Mouse (Mus musculus): ENCODE data around the gene Rps2. TPM values are rescaled to one million over a fixed set of nuclear protein-coding genes. Genes with fewer than 3 reads are reported as not detected.
"Not testable (repeated sequence)": the region's sequence is repeated elsewhere in the genome, so short reads cannot be mapped to it uniquely, and the experiment has no call there.

The Rps2 gene
- total RNA-seq (2014; fragmentation: Nextera tagmentation) (4,639 and 4,919 TPM in 2 replicates), total RNA-seq (2017) (1,990 and 2,495 TPM in 2 replicates)

- no peak for ATAC-seq (replicated peaks; ENCODE audit: poor library complexity, severe bottlenecking)
Observed at GRCm38 (mm10) chr17:24717943-24718342, at the start of gene Rps2, which contains the start of gene Rnf151. Rps2 (plus strand) TSS chr17:24718116. Rnf151 (minus strand) TSS chr17:24718063.

GRCm38 (mm10) chr17:24669214-24669544 is 48.7 kb upstream of the Rps2 start:
- not testable (repeated sequence) for ATAC-seq (replicated peaks; ENCODE audit: poor library complexity, severe bottlenecking)

DNA sequence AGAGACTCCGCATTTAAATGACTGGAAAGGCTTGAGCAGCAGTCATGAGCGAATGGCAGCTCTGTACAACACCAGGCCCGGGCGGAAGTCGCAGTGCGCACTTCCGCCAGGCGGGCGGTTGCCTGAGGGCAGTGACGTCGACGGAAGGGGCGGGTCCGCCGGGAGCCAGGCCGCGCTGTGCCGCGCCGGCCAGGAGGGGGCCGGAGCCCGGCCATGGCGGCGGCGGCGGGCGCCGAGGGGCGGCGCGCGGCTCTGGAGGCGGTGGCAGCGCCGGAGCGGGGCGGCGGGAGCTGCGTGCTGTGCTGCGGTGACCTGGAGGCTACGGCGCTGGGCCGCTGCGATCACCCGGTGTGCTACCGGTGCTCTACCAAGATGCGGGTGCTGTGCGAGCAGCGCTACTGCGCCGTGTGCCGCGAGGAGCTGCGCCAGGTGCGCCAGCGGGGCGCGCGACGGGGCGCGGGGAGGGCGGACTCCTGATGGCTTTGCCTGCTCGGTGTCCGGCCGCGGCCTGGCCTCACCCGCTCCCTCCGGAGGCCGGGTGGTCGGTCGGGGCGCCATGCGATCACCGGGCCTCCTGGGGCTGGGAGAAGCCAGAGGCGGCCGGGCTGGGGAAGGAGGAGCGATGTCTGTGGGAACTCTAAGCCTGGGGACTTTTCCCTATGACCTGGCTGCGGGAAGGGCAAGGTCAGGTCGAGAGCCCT is 48.2 kb upstream of the Rps2 start, which contains the start of gene Zfp598:
Zfp598 (plus strand) TSS at position 143 of the 701 bp plus-strand sequence.
- ATAC-seq (replicated peaks; ENCODE audit: poor library complexity, severe bottlenecking) = peak; percentile 90

GRCm38 (mm10) chr17:24670246-24670844 is 47.6 kb upstream of the Rps2 start:
- no peak for ATAC-seq (replicated peaks; ENCODE audit: poor library complexity, severe bottlenecking)

GRCm38 (mm10) chr17:24671346-24671745 is 46.6 kb upstream of the Rps2 start:
- no peak for ATAC-seq (replicated peaks; ENCODE audit: poor library complexity, severe bottlenecking)

DNA sequence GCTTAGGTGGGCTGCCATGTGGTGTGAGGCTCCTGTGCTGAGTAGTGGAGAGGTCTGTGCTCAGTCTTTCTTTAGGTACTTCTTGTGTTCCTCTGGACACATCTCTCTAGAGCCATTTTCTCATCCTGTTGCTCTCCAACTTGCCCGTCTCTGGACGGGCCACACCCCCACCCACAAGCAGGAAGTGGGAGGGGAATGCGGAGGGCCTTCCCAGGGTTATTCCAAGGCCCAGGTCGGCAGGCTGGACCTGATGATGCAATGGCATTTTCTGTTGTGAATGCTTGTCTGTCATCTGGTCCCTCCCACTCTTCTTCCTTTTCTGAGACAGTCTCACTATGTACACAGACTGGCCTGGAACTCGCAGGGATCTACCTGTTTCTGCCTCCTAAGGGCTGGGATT is 45.8 kb upstream of the Rps2 start:
- peak; percentile 41 for ATAC-seq (replicated peaks; ENCODE audit: poor library complexity, severe bottlenecking)

DNA sequence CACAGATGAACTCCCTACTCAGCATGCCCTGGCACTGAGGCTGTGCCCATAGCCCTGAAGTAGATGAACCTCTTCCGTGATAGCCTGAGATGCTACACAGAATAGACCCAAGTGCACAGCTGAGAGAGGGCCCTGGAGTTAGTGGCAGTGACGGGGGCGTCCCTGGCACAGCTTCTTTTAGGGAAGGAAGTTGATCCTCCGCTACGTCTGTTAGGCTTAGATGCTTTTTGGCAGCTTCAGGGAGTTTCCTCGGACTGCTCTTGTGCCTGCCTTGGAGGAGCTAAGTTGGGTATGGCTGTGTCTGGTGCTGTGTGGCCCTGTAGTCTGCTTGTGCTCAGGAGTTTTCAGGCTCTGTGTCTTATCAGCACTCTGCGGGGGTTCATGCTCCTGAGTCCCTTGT is 43.6 kb upstream of the Rps2 start:
- ATAC-seq (replicated peaks; ENCODE audit: poor library complexity, severe bottlenecking) = 0 out of 2 replicates have a peak, but pooled peaks have one; percentile 12

GRCm38 (mm10) chr17:24676187-24676586 is 41.7 kb upstream of the Rps2 start:
- peak; percentile 52 for ATAC-seq (replicated peaks; ENCODE audit: poor library complexity, severe bottlenecking)

DNA sequence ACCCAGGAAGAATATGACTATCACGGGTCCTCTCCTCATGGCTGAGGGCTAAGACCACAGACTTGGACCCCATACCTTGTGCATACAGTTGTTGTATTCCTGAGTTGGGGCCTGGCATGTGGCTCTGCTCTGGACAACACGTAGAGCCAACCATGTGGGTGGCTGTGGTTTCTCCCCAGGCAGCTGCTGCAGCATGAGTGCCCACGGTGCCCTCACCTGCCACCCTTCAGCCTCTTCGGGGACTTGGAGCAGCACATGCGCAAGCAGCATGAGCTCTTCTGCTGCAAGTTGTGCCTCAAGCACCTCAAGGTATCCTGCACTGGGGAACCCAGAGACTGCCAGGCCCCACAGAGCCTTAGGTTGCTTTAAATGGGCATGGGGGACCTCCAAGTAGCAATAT is 41.0 kb upstream of the Rps2 start:
- no peak for ATAC-seq (replicated peaks; ENCODE audit: poor library complexity, severe bottlenecking)

DNA sequence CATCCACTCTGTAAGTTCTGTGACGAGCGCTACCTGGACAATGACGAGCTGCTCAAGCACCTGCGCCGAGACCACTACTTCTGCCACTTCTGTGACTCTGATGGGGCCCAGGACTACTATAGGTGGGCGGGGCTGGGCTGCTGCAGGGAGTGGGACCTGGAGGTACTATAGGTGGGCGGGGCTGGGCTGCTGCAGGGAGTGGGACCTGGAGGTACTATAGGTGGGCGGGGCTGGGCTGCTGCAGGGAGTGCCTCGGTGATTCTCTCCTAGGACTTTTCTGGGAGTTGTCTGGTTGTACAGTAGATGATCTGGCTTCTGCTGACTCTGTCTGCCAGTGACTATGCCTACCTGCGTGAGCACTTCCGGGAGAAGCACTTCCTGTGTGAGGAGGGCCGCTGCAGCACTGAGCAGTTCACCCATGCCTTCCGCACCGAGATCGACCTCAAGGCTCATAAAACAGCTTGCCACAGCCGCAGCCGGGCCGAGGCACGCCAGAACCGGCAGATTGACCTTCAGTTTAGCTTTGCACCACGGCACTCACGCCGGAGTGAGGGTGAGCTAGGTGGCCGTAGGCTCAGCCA is 40.3 kb upstream of the Rps2 start:
- ATAC-seq (replicated peaks; ENCODE audit: poor library complexity, severe bottlenecking) = no peak

GRCm38 (mm10) chr17:24686514-24686913 is 31.4 kb upstream of the Rps2 start:
- ATAC-seq (replicated peaks; ENCODE audit: poor library complexity, severe bottlenecking) = peak; percentile 67

- peak; percentile 73 for ATAC-seq (replicated peaks; ENCODE audit: poor library complexity, severe bottlenecking)
Observed at GRCm38 (mm10) chr17:24687146-24687595, 30.7 kb upstream of the Rps2 start.

- ATAC-seq (replicated peaks; ENCODE audit: poor library complexity, severe bottlenecking) = no peak
Observed at GRCm38 (mm10) chr17:24687599-24687998, 30.3 kb upstream of the Rps2 start.

- no peak for ATAC-seq (replicated peaks; ENCODE audit: poor library complexity, severe bottlenecking)
Observed at GRCm38 (mm10) chr17:24689251-24690081, 28.4 kb upstream of the Rps2 start, which contains the start of gene Syngr3. Syngr3 (minus strand) TSS chr17:24689955.

DNA sequence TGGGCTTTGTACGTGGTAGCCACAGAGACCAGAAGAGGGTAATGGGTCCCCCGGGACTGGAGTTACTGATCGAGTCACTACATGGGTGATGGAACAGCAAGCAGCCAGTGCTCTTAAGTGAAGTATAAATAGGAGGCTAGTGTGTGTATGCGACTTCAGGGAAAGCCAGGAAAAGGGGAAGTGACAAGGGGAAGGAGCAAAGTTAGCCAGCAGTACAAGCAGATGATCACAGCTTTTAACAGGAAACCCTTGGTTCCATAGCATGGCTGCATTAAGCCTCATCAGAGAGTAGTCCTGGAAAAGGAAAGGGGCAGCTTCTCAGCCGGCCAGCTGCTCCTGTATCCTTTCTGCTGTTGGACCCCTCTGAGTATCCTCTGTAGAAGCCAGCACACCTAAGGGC is 25.5 kb upstream of the Rps2 start:
- peak; percentile 22 for ATAC-seq (replicated peaks; ENCODE audit: poor library complexity, severe bottlenecking)

- ATAC-seq (replicated peaks; ENCODE audit: poor library complexity, severe bottlenecking) = no peak
Observed at GRCm38 (mm10) chr17:24695326-24696010, 22.4 kb upstream of the Rps2 start.

GRCm38 (mm10) chr17:24696011-24696697 is 21.8 kb upstream of the Rps2 start, which contains the start of the genes Gfer and Noxo1:
Gfer (minus strand) TSS chr17:24696156.
Noxo1 (plus strand) TSS chr17:24696234.
- ATAC-seq (replicated peaks; ENCODE audit: poor library complexity, severe bottlenecking) = peak; percentile 83

DNA sequence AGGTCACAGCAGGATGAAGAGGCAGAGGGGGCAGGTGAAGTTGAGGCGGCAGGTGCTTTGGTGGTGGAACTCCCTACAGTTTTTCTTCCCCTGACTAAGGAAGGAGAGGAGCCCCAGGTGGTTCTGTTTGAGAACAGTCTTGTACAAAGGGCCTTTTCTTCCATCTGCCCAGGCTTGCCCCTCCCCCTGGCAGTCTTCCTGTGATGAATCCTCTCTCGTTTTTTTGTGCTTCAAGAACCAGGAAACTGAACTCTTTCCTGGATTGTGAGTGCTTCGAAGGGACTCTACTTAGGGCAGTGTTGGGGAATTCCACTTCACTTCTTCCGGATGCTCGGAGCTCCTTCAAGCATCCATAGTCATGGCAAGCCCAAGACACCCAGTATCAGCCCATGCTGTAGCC is 19.9 kb upstream of the Rps2 start:
- ATAC-seq (replicated peaks; ENCODE audit: poor library complexity, severe bottlenecking) = no peak

- ATAC-seq (replicated peaks; ENCODE audit: poor library complexity, severe bottlenecking) = no peak
Observed at GRCm38 (mm10) chr17:24698715-24699114, 19.2 kb upstream of the Rps2 start.

Measured in granulocyte monocyte progenitor cell, adult 5-6 weeks (primary cell).